ENCODE assay signal across 18 mouse cellular contexts in the genomic region with DNA sequence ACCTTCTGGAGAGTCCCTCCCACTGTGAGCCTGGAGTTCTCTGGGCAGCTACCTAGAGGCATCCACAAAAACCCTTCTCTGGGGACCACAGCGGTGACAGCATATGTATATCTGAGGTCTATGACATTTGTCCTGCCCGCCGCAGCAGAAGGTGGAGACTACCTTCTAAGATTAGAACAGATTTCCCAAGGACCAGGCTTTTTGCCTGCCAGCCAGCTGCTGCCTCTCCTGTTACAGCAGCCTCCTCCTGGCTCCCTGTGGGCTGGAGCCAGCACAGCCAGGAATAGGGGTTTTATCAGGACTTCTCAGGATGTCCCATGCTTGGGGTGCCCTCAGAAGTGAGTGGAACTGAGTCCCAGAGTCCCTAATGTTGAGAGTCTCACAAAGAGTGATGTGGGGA. TPM values are rescaled to one million over a fixed set of nuclear protein-coding genes. Genes with fewer than 3 reads are reported as not detected.
A peak's percentile ranks its signal among the peaks of the same experiment; 100 is the strongest.
DNase-seq lines count a peak whose midpoint lies in the region; ATAC-seq and TF ChIP-seq lines count a peak whose summit lies in the region.
"Had no signal": no experiment of that assay in that cellular context is flagged by ENCODE, and none has a peak within 500 bp of the region (broad histone marks: within the 10 kb centered on the region; RNA-seq: fewer than 3 reads in every experiment).

No protein-coding gene starts in this region.

- DNase-seq in gastrocnemius, adult 18-20 months (ENCODE audit: low spot score) = peak; percentile 83
- DNase-seq in gastrocnemius, postnatal 4 days (ENCODE audit: low spot score in 2 of 2) = no peak
- peak; percentile 88 for DNase-seq in gastrocnemius, adult 2 months
- DNase-seq in gastrocnemius, postnatal 25 days = peak; percentile 81
- DNase-seq in kidney, postnatal 36 days = no peak
- DNase-seq: adrenal gland, postnatal 36 days; cerebellum, adult 18-20 months; liver, postnatal 0 days; midbrain, embryonic 14.5 days; right cerebral cortex, postnatal 14 days had no signal

- 31% methylated on average over 3 of the region's 3 CpGs for WGBS in heart, embryonic 16.5 days

- peak overlapping the region; percentile 94 for H3K27ac ChIP-seq in gastrocnemius, adult 2 months
- peak overlapping the region; percentile 90 for H3K27ac ChIP-seq in heart, embryonic 16.5 days (ENCODE audit: low read length)
- H3K27ac ChIP-seq: forebrain, embryonic 12.5 days; hindbrain, embryonic 14.5 days; kidney, embryonic 15.5 days; neural tube, embryonic 15.5 days had no signal

- H3K27me3 ChIP-seq in heart, embryonic 16.5 days (ENCODE audit: control insufficient read depth, insufficient read depth, low read length) = no peaks in the 10 kb centered on the region
- H3K27me3 ChIP-seq: CH12.LX; forebrain, embryonic 12.5 days; kidney, embryonic 15.5 days; neural tube, embryonic 15.5 days had no signal

- H3K4me1 ChIP-seq in heart, embryonic 16.5 days (ENCODE audit: control insufficient read depth, insufficient read depth, low read length) = peaks cover 84% of the 10 kb centered on the region
- H3K4me1 ChIP-seq: forebrain, embryonic 12.5 days; neural tube, embryonic 15.5 days had no signal

- intact Hi-C loops in gastrocnemius, adult 2 months (cut with DNase I) = loop anchor here (2.0 kb wide), 1 partner anchor 14 kb away; no protein-coding TSS in a partner anchor

- H3K4me3 ChIP-seq in gastrocnemius, adult 2 months = peak overlapping the region; percentile 40
- H3K4me3 ChIP-seq in heart, embryonic 16.5 days (ENCODE audit: low read length) = no peak overlapping the region
- H3K4me3 ChIP-seq: forebrain, embryonic 12.5 days; kidney, embryonic 15.5 days; megakaryocyte, embryonic 14.5 days; neural tube, embryonic 15.5 days had no signal

- TF ChIP-seq CTCF in gastrocnemius, adult 2 months (IDR thresholded peaks at IDR 0.05) = no peak

- no peaks in the 10 kb centered on the region for H3K9me3 ChIP-seq in heart, embryonic 16.5 days (replicated peaks; ENCODE audit: control insufficient read depth, low read length)
- H3K9me3 ChIP-seq: forebrain, embryonic 12.5 days; kidney, embryonic 15.5 days; megakaryocyte, embryonic 14.5 days; neural tube, embryonic 15.5 days had no signal

- peak overlapping the region; percentile 17; the same call in 1 of the 2 replicates for H3K4me2 ChIP-seq in heart, embryonic 16.5 days (ENCODE audit: low read depth, low read length)
- H3K4me2 ChIP-seq: forebrain, embryonic 12.5 days; hindbrain, embryonic 14.5 days; kidney, embryonic 15.5 days; neural tube, embryonic 15.5 days had no signal

- H3K9ac ChIP-seq in heart, embryonic 16.5 days (ENCODE audit: low read length) = peak overlapping the region; percentile 48
- H3K9ac ChIP-seq: forebrain, embryonic 12.5 days; hindbrain, embryonic 14.5 days; kidney, embryonic 15.5 days; liver, postnatal 0 days; neural tube, embryonic 15.5 days had no signal

- peaks cover 7% of the 10 kb centered on the region for H3K36me3 ChIP-seq in heart, embryonic 16.5 days (ENCODE audit: control insufficient read depth, insufficient read depth)
- H3K36me3 ChIP-seq: forebrain, embryonic 12.5 days; neural tube, embryonic 15.5 days had no signal

- peak; percentile 49 for ATAC-seq in heart, embryonic 16.5 days (replicated peaks; ENCODE audit: extremely low read depth, insufficient read depth, low FRiP score)
- ATAC-seq in activated CD4-positive, CD25-positive, alpha-beta regulatory T cell, adult 4 months = no peak
- ATAC-seq: liver, postnatal 0 days had no signal

RNA-seq across cellular contexts. Expression of gene Rcsd1, which starts 32.6 kb away (rescaled TPM):
- total RNA-seq in gastrocnemius, adult 18-20 months (2021) = 100 to 1,000 TPM in 1 of 2 experiments, 10 to 100 TPM in 1; 89.6 to 103 TPM
- 100 to 1,000 TPM; 108 to 126 TPM for total RNA-seq in gastrocnemius, postnatal 4 days (2021)
- total RNA-seq in gastrocnemius, adult 2 months (2021) = 10 to 100 TPM; 93.3 to 95.0 TPM
- total RNA-seq in gastrocnemius, postnatal 25 days (2021) = 10 to 100 TPM; 80.0 to 85.8 TPM
- polyA plus RNA-seq in heart, embryonic 16.5 days (2015; fragmentation: Nextera tagmentation; extraction: Ambion mirVana) = 99.3 and 111 TPM in 2 replicates
- polyA plus RNA-seq in activated CD4-positive, CD25-positive, alpha-beta regulatory T cell, adult 4 months (2017; shearing (Covaris generic)) = 100 to 1,000 TPM; 110 to 112 TPM

RNA-seq across cellular contexts. Expression of gene Mpzl1, which starts 42.7 kb away (rescaled TPM):
- total RNA-seq in gastrocnemius, adult 18-20 months (2021) = 1 to 10 TPM; 4.8 to 5.3 TPM
- 10 to 100 TPM; 57.2 to 61.3 TPM for total RNA-seq in gastrocnemius, postnatal 4 days (2021)
- total RNA-seq in gastrocnemius, adult 2 months (2021) = 1 to 10 TPM; 7.0 to 8.7 TPM
- total RNA-seq in gastrocnemius, postnatal 25 days (2021) = 10 to 100 TPM in 1 of 2 experiments, 1 to 10 TPM in 1; 9.2 to 10.1 TPM
- 95.3 and 104 TPM in 2 replicates for polyA plus RNA-seq in heart, embryonic 16.5 days (2015; fragmentation: Nextera tagmentation; extraction: Ambion mirVana)
- polyA plus RNA-seq in activated CD4-positive, CD25-positive, alpha-beta regulatory T cell, adult 4 months (2017; shearing (Covaris generic)) = 1 to 10 TPM in 1 of 2 experiments, not detected in 1; 1.4 TPM

Comparison
In these comparisons a context has a peak if more than half of its experiments do, and no peak if none do; other contexts are left out.
1. DNase-seq: peak in gastrocnemius, adult 18-20 months (single experiment), gastrocnemius, adult 2 months (single experiment) and gastrocnemius, postnatal 25 days (single experiment); none in gastrocnemius, postnatal 4 days (0 of 2) and kidney, postnatal 36 days (0 of 2).
2. RNA of gene Mpzl1, which starts 42.7 kb away (total RNA-seq): 57.2 to 61.3 TPM in gastrocnemius, postnatal 4 days; 9.2 to 10.1 TPM in gastrocnemius, postnatal 25 days, 7.0 to 8.7 TPM in gastrocnemius, adult 2 months and 4.8 to 5.3 TPM in gastrocnemius, adult 18-20 months; every median in the first group is over 4 times any median in the second.